Mouse (Mus musculus) right cerebral cortex, postnatal 10 days (tissue): ENCODE data around the gene Rab5b.

Source experiments
- DNase-seq, 2 experiments: peaks; one replicate each; pipeline ENCODE4 v3.0.0; 2021; ENCODE audit warnings: low spot score in 2 of 2

The Rab5b gene

DNA sequence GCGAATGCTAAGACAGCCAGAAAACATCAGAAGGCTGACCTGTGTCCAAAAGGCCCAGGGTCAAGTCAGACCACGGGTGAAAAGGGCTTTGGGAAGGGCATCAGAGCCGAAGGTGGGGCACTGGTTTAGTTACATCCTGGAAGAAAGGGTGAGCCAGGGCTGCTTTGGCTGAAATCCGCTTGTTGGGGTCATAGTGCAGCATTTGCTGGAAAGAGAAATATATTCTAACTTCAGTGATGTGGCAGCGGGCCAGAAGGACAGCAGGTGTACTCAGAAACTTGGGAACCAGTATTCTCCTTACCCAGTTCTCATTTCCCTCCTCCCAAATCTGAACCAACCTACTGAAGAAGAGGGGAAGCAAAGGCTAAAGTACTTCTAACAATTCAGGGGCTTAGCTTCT lies 2.9 kb upstream of the Rab5b start:
- DNase-seq: peak; percentile 43 to 49

DNA sequence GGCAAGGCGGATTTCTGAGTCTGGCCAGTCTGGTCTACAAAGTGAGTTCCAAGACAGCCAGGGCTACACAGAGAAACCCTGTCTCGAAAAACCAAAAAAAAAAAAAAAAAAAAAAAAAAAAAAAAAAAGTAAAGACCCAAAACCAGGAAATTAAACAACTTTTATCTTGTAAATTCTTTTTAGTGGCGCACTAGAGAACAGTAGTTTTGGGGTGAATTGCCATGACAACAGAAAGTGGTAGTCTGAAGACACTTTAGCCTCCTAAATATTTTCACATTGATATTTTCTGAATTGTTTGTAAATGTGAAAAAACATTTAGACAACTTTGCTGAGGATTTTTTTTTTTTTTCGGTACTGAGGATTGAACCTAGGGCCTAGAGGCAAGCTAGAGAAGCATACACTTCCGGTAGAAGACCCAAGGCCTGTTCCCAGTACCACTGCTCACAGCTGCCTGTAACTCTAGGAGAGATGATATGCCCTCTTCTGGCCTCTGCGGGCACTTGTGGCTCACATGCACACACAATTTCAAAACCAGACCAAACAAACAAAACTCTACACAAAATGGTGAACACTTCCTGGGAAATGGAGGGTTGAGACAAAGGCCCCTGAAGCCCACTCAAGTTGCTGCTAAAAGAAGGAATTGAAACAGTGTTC lies 1.1 kb upstream of the Rab5b start:
- DNase-seq: no peak

- no peak for DNase-seq
These were observed 563 bp downstream of the Rab5b start for GRCm38 (mm10) chr10:128695411-128695991.

DNA sequence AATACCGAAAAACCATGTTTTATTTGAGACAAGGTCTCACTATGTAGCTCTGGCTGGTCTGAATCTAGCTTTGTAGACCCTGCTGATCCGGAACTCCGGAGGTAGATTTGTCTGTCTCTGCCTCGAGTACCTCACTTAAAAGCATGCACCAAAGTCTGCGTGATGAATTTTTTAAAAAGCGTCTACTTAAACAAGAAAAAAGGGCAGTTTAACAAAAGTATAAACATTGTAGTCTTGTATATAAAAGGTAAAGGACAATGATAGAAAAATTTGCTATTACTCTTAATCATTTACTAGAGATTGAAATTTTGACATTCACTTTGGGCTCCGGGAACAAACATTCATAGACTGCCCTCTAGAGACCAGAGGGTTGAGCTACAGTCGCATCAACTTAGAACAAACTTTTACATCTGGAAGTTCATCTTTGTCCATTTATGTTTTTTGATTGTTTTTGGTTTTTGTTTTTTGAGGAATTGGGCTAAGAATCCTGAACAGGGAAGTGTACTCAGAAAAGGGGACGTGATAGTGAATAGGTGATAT lies 21.5 kb downstream of the Rab5b start:
- no peak for DNase-seq

- DNase-seq: peak; percentile 90 to 92
These were observed 22.1 kb downstream of the Rab5b start, which contains the start of gene Suox for GRCm38 (mm10) chr10:128673763-128674468. TSS of gene Suox (minus strand) at chr10:128674073.

DNA sequence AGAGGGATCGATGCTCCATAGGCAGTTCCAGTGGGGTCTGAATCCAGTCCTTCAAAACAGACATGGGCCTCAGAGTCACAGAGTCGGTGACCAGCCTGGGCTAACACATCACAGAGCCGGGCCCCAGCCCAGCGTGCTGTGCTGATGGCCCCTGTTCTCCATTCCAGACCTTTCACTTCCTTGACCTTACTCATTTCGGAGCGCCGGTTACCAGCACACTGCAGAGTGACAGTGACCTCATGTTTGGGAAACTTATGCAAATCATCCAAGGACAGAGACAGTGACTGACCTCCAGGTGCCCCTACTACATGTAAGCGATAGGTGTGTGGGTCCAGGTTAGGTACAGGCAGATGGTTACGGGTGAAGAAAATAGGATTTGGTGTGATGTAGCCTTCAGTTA lies 24.9 kb downstream of the Rab5b start:
- DNase-seq: no peak

DNA sequence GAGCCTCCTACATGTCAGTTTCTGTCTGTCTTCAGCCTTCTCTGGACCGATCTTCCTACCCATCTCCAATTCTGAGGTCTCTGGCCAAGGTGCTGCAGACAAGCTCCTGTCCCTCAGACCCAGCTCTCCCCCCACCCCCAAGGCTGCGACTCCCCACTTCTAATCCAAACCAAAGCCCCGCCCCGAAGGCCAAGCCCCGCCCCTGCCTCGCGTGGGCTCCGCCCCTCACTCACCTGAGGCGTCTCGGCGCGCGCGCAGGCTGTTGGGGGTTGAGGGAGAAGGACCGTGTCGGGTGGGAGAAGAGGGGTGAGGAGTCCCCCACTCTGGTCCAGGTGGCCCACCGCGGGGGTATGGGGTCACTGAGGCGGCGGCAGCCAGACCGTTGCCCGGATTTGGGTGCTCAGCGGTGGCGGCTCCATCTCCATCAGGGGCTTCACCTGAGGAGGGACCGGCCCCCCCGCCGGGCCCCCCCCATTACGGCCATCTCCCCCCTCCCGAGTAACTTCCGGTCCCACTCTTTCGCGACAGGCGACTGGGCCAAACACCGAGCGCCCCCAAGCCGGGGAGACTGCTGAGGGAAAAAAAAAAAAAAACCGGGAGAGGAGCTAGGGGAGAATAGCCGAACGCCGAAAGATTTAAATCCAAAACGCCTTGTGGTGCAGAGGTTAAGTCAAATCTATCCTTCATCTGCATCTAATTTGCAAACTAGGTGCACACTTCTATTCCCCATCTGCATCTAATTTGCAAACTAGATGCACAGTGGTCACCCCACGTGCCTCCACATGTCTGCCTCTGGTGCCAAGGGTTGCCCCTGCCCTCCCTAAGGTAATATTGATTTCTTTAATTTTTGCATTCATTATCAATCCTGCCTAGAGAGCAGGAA lies 27.0 kb downstream of the Rab5b start:
- peak; percentile 69 to 79 for DNase-seq

- no peak for DNase-seq
These were observed 30.3 kb downstream of the Rab5b start for GRCm38 (mm10) chr10:128665806-128666205.

GRCm38 (mm10) chr10:128665307-128665706 lies 30.8 kb downstream of the Rab5b start:
- DNase-seq: no peak

GRCm38 (mm10) chr10:128664808-128665207 lies 31.3 kb downstream of the Rab5b start:
- no peak for DNase-seq

GRCm38 (mm10) chr10:128663441-128664220 lies 32.4 kb downstream of the Rab5b start:
- no peak for DNase-seq

DNA sequence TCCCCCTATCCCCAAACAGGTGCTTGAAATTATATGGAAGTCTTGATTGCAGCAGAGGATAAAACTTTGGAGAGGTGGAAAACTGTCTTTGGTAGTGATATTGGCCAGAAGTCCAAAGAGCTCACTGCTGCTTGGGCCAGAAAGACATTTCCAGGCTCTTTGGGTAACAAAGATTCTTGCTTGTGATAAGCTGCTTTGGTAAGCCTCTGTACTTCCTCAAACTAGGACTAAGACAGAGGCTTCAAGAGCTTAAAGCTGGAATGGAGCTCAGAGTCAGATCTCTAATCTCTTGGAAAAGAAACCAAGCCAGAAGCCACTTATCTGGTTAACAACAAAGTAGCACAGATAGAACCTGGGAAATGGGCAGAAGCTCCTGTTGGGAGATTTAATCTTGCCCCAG lies 33.6 kb downstream of the Rab5b start:
- DNase-seq: no peak

GRCm38 (mm10) chr10:128659490-128659889 lies 36.6 kb downstream of the Rab5b start:
- DNase-seq: no peak

GRCm38 (mm10) chr10:128657844-128658243 lies 38.2 kb downstream of the Rab5b start:
- no peak for DNase-seq

DNA sequence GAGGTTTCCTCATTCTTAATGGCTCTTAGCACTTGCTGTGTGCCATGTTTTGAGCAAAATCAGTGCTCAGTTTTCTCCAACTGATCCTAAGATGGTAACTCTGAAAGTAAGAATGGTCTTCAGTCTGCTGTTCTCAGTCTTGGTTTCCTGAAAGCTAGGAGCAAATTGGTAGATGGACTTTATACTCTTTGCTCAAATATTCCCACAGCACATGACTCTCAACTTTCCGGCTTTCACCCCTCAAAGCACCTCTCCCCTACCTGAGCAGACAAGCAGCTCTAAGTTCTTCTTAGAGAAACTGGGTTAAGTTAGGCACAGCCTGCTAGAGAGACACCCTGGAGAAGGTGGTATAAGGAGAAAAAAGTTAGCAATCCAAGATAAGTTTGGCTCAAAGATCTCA lies 39.3 kb downstream of the Rab5b start:
- DNase-seq: no peak

DNA sequence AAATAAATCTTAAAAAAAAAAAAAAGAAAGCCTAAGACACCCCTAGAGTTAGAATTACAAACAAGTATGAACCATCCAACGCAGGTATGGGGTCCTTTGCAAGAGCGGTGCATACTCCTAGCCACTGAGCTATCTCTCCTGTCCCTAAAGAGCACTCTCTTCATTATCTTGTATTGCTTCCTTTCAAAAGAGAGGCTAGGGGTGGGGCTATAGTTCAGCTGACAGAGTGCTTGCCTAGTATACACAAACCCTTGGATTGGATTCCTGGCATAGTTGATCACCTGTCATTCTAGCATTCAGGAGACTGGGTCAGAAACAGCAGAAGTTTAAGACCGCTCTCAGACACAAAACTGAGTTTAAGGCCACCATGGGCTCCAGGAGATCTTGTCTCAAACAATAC lies 40.8 kb downstream of the Rab5b start:
- DNase-seq: no peak

DNA sequence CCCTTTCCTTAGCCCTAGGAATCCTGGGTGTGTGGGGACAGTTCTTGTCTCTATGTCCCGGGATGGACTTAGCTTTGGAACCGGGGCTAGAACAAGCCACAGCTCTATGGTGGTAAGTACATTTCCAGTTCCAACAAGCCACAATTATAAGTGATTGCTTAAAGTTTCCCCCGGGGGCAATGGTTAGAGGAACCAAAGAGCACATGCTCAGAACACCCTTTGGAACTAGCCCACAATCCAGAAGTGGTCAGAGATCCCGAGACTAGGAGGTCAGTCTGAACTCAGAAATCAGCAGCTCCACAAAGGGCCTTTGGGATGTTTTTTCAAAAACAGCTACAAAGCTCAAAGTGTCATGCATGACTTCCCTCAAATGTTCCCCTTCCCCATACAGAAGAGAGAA lies 42.2 kb downstream of the Rab5b start:
- no peak for DNase-seq

GRCm38 (mm10) chr10:128646139-128647089 lies 49.6 kb downstream of the Rab5b start:
- DNase-seq: peak; percentile 84 to 85

- peak; percentile 71 to 75 for DNase-seq
These were observed 50.7 kb downstream of the Rab5b start, which contains the start of gene Ikzf4 for GRCm38 (mm10) chr10:128645111-128646011. TSS of gene Ikzf4 (minus strand) at chr10:128645991.
